Mouse (Mus musculus) CD4-positive helper T cell, adult 2 months (primary cell): ENCODE results near the gene Sspn.
A peak's percentile ranks its signal among the peaks of the same experiment; 100 is the strongest.

Experiments
- DNase-seq: peaks from one replicate; pipeline ENCODE4 v3.0.0-alpha.2; 2012; ENCODE audit warnings: low read depth, missing footprints, low spot score

Gene Sspn

DNA sequence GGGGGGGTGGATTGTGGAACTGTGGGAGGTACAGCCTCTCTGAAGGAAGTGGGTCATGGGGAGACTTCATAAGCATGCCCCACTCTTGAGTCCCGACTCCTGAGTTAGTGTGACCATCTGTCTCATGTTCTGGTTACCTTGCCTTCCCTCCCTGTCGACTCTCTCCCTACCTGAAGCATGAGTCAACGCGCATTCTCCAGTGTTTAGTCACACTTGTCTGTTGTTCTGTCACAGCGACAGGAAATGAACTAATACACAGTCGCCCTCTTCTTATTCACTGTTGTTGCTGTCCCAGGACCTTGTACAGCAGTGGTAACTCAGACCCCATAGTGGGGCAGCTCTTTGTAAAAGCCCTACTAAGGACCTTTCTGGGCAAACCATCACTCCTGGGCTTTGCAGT is 41.4 kb downstream of the Sspn start:
- DNase-seq: no peak

DNA sequence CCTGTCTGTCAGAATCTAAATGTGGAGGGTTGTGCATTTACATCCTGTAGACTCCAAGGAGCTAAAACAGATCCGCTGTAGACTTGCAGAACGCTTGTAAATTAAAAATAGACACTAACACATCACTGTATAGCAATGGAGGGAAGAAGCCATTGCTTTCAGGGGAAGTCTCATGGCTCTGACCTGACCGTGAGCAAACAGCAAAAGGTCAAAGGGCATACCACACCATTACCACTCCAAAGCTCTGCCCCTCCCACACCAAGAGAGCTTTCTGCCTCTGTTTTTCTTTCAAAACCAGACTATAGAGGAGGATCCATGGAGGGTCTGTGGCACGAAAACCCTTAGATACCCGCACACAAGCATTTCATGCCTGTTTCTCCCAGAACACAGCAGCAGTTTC is 41.9 kb downstream of the Sspn start:
- DNase-seq: no peak

DNA sequence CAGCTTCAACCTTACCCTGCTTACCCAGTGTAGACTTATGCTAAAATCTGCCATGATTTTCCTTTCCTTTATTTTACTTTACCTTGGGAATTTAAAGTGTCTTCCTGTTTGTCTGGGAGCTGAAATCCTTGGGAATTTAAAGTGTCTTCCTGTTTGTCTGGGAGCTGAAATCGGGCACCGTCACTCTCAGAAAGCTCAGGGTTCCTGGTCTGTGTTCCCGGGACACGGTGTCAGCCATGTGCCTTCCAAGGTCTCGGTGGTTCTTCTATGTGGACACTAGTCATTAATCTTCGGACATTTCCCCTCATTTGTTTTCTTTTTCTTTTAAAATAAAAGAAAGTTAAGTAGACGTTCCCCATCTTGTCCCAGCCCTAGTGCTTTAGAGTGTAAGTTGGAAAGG is 43.3 kb downstream of the Sspn start:
- no peak for DNase-seq

DNA sequence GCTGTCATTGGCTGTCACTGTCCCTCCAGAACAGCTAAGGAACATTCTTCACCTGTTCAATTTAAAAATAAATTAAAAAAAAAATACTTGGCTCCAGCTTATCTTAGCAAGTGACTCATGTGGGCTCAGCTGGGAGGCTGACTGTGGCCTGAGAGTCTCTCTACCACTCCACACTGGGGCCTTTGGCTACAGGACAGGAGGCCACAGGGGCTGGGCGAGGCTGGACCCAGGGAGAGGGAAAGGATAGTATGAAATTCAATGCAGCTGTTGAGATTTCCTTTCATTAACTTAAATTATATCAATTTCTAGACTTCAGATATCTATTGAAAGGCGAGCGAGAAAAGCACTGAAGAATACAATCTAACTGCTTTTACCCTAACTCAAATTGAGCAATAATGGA is 45.9 kb downstream of the Sspn start:
- DNase-seq: no peak

DNA sequence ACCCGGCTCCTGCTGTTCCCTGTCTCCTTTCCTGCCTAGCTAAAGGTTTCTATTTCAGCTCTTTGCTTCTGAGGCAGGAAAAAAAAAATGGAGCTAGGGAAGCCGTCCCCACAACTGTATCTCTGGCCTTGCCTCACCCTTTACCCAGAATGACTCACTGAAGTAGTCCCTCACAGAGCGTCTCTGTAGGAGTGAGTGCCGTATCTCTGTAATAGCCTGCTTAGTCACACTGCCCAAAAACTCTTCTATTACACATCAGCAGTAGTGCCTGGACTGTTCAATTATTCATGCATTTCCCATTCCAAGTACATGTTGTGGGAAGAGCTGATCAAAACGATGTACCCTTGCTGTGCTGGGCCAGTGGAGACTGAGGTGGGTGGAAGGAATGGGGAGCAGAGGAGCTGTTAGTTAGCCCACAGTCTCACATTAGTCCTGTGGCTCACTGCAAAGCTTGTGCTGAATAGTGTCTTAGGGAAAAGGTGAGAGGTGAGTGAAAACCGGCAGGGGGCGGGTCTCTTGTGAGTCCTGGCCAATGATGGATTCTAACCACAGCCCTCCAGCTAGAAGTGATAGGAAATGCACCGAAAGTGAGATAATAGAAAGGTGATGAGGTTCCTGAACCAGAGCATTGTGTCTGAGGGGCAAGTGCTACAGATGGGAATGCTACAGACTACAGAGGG is 46.5 kb downstream of the Sspn start:
- DNase-seq: no peak

DNA sequence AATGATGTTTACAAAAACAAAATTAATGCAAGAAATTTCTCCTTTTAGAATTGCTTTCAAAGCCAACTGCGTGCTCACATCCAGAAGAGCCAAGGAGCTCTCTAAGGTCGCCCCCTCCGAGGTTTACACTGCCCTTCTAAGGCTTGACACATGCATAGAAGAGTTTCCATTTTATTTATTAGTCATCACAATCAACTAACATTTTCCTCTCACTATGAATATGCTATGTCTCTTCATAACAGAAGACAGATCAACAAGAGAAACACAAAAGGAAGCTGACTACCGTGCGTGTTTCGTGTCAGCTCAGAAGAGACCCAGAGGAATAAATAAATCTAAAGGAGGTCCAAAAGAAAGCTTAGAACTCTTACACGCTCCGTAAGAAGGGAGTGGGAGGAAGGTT is 49.6 kb downstream of the Sspn start:
- peak; percentile 57 for DNase-seq

DNA sequence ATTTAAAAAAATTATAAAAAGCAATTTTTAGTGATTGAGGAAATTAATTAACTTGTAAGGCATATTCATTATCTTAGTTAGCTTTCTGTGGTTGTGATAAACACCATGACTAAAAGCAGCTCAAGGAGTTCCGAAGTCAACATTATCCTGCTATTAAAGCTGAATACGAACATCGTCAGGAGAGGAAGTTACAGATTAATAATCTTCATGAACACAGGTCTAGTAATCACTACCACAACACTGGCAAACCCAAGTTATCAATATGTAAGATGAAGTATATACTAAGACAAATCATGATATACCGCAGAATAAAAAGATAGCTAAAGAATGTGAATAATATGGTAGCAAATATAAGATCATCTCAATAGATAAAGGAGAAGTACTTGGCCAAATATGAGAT is 50.9 kb downstream of the Sspn start:
- no peak for DNase-seq

DNA sequence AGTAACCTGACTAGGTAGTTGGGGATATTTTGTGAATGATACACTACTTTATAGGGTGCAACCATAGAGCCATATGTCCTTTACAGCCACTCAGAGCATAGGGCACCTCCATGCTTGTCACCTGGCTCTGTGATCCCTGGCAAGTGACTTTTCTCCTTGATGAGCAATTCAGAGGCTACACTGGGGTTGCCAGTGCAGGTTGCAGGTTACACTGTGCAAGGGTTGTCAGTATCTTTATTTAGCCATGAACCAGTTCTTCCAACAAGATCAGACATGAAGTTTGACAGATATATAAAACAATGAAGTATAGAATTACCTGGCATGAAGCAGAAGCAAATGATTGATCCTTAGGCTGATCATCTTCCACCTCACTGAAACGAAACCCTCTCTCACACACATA is 59.1 kb downstream of the Sspn start:
- no peak for DNase-seq

DNA sequence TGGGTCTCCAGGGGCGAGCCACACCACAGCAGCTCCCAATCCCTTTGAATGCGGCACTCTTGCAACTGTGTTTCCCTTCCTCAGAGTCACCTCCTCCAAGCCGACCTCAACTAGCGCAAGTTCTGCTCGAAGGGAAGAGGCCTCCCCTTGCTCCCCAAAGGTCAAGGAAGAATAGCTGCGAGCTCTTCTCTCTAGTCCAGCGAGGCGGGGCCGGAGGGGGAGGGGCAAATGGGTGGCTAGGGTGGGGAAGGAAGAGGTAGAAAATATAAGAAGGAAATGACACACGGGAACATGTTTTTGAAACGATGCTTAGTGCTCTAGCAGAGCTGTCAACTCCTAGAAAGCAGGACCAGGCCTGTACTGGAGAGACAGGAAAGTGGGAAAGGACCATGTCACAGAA is 61.1 kb downstream of the Sspn start:
- no peak for DNase-seq

DNA sequence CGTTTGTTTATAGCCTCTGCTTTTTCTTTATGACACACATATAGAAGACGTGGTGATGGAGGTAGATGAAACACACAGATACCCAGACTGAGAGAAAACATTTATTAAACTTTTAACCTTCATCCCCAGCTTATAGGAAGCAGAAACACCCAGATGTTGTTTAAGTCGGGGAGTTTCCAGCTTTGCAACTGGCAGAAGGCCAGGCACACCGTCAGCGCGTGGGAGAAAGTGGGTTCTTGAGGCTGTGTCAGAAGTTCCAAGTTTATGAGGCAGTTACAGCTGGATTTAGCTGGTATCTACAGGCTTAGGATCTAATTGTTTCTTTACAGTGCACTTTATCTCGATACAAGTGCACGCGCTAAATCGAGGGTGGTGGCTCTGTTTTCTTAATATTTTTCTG is 61.5 kb downstream of the Sspn start:
- DNase-seq: peak; percentile 93

DNA sequence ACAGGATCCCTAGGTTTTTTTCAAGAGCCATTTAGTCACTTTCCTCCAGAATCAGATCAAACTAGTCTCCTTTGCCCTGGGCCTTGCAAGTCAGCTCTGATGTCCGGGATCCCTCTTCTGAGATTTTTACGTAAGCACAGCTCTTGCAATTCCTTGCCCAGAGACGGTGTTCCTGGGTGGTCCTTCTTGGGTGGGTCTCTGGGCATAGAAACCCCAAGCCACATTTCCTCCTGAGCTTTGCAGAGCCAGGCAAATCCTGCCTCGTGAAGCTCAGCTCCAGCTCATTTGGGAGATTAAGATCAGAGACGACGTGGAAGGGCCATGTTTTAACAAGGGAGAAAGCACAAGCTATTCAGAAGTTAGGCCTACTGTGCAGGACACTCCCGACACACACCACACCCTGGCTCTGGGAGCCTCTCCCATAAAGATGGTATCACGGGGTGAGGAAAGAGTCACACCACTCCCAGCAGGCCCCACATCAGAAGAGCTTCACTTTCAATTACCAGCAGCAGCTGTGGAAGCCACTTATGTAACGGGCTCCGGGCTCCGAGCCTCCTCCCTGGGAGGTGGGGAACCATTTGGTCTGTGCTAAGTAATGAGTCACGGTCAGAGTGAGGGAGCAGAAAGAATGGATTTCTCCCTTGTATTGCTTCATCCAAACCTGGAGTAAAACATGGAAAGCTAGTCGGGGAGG is 67.0 kb downstream of the Sspn start:
- DNase-seq: no peak

DNA sequence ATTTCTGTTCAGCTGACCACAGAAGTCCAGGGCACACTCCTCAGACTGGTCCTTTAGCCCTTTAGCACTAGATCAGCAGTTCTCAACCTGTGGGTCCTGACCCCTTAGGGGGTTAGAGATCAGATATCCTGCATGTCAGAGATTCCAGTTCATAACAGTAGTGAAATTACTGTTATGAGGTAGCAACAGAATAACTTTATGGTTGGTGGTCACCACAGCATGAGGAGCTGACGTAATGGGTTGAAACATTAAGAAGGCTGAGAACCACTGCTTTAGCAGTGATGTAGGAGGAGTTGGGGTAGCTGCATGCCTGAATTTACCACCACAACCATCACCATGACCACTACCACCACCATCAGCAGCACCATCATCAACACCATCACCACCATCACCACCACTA is 69.3 kb downstream of the Sspn start:
- no peak for DNase-seq

DNA sequence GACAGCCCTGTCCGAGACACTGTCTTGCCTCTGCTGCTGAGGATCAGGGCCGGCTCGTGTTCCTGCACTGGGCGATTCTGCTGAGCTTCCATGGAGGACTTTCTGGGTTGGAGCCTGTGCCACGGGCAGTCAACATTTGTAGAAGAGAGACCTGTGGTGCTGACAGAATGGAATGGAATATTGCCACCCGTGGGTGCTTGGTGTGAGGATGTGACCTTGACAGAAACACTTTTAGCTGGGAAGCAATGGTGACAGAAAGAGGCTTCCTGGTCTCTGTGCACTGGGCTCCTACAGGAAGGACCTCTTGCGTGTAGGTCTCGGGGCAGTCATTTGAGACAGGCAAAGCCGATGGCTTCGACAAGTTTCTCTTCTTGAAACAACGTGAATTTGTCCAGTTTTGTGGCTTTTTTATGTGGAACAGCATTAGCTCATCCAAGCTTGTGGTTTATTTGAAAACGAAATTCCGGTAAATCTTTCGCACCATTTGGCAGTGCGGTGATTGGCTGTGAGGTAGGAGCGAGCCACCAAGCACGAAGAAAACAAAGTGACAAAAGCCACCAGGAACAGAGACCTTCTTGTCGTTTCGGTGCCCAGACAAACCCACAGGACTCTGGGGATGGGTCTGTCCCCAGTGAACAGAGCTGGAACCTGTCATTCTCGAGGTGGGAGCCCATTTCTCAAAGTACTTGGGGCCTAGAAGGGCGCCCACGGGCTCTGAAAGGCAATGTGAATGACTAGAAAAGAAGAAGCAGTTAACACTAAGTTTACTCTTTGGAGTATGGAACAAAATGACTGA is 70.2 kb downstream of the Sspn start:
- DNase-seq: no peak

DNA sequence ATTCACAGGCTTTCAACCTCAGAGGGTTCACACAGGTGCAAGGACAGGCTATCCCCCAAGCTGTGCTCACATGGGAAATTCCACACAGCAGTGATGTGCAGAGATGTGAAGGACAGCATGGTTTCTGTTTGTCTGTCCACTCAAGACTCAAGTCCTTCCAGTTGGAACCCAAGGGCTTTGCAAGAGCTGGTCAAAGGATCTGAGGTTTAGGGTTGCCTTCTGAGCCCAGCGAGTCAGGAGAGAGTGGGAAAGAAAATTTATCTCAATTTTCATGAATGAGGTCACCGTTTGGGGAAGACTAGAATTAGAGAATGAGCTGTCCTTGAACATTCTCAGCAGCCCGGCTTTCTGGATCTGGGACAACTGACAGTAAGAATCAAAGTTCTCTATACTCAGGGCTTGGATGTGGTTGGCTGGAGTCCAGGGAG is 72.7 kb downstream of the Sspn start:
- no peak for DNase-seq

DNA sequence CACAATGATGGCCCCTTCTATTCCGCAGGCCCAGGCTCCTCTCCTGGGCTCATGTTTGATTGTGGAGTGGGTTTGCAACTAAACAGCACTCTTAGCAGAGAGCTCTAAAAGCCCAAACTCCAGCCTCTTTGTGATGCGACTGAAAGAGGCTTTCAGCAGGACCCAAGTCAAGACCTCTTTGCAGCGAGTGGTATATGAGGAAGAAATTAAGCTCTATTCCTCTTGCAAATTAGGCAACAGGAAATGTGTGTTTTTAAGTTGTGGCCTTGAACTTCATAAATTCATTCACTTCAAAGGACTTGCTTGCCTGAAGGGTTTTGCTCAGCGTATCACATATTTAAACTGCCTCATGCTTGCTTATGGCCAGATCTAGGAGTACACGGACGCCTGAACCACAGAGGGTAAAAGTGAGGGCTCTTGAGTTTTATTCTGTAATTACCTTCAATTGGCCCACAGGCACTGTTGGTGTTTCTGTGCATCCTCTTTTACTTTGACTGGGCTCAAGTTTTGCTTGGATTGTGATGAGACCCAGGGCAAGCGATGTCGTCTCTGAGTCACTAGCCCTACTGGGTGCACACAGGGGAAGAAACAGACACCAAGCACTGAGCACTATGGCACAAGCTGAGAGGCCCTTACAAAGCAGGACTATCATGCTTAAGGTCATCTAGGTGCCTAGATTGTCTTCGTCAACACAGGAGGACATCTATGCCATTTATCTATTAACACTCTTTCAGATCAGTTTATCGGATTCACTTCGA is 73.9 kb downstream of the Sspn start:
- DNase-seq: peak; percentile 37

DNA sequence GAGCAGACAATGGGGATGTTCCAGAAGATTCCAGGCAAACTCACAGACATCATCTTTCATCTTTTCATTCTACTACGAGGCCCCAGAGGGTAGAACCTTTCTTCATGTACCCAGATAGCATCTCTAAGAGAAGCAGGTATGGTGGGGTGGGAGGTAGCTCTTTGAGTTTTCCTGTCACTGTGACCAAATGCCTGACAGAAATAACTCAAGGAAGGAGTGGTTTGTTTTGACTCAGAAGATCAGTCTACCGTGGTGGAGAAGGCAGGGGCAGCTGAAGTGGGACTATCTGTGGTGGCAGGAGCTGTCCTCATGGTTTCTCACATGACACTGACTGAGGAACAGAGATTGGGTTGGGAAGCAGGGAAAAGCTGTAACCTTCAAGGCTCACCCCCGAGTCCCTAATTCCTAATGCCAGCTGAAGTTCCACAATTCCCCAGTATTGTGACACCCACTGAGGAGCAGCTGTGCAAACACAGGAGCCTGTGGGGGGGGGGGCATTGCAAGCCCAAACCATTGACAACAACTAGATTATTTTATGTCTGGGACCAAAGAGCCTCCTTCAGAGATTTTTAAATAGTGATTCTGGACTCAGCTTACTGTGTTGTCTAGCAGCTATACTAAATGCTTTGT is 74.6 kb downstream of the Sspn start:
- DNase-seq: no peak

DNA sequence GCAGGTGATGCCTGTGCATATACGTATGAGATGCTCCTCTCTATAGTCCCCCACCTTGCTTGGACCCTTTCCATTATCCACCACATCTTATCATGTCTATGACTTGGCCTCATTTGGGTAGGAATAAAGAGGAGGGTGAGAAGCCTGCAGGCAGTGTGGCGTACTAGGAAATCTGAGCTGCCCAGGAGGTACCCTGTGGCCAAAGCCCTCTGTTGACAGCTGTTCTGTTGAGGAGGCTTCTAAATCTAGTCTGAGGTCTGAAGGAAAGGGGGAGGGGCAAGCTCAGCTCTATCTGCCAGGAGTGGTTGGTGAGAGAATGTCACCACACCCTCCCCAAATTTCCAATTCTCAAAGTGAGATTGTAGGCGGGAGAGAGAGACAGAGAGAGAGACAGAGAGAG is 75.3 kb downstream of the Sspn start:
- no peak for DNase-seq

DNA sequence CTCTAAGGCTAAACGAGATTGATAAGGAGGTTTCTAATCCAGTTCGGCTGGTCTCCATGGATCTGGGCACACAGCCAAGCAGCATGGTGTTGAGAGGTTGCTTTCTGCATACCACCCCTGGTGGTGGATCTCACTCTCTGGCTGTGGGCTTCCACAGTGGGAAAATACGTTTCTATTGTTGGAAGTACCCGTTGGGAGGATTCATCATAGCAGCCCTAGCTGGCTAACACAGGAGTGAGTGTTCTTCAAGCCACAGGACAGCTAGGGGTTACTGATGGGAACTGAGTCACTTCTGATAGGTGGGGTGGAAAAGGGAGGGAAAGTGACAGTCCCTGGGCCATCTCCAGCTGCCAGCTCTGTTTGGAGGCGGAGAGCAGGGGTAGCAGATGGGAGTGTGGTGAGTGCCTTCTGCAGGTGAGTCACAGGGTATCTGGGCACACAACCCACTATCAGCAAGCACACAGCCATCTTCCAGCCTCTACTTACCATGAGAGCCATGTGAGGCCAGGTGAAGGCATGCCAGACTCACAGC is 77.1 kb downstream of the Sspn start:
- DNase-seq: no peak

DNA sequence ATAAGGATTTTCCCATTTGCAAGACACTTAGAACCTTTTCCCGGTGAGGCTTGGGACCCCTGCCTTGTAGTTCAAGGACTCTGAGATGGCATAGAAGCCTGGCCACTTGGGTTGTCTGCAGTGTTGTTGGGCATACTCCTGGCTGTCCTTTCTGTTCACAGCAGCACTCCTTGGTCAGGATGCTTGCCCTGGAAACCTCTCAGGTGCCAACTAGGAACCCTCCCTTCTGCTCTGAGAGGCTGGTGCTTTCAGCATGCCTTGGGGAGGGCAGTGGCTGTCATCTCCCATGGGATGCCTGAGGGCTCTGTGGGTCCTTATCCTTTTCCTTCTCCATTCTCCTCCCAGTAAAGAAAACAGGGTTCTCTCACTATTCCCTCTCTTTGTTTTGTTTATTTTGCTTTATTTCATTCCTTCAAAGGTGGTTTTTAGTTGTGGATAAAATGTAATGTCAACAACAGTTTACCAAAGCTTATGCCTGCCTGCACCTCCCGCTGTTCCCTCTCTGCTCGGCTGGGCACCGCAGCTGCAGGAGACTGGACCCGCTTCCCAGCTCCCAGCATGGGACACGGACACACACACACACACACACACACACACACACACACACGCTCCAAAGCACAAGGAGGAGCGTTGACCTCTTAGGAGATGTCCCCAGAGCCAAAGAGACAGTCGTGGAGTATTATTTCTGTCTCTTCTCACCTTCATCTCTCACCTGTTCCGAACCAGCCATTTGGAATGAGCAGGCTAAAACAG is 77.9 kb downstream of the Sspn start:
- no peak for DNase-seq

DNA sequence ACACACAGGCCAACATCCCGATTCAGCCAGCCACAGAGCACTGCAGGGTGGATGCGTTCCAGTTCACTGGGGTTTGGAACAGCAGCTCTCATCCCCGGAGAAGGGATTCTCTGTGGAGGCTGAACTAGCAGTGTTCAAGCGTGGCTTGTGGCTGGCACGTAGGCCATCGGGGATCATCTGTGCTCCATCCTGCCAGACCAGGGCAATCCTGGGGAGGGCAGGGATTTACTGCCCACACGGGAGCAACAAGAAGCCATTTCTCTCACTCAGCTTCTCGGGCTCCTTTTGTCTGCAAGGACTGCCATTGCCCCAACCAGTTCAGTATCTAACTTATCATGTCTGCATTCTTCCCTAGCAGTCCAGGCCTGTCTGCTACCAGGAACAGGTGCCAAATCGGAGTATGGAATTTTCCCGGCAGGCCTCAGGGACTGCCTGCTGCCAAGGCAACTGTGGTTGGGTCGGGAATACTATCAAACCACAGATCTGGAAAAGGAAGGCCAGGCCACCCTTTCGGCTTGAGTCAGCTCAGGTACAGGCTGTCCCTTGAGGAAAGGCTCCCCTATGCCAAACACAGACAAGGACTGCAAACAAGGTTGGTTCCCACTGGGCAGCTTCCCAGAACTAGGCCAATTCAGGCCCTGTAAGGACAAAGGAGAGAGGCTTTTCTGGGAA is 78.8 kb downstream of the Sspn start:
- DNase-seq: no peak
